Mouse (Mus musculus) R1 (cell line): ENCODE measurements at regions not wholly inside any gene's neighbourhood (a gene's known extent, or its start where the extent isn't known, plus 50 kb on each side); places are given as distances from the start of the nearest gene placed in this dataset.
A peak's percentile ranks its signal among the peaks of the same experiment; 100 is the strongest.

ENCODE experiments used
- DNase-seq: peaks from one replicate; pipeline ENCODE4 v3.0.0-alpha.2; 2018; ENCODE audit warnings: low read depth, low spot score

DNA sequence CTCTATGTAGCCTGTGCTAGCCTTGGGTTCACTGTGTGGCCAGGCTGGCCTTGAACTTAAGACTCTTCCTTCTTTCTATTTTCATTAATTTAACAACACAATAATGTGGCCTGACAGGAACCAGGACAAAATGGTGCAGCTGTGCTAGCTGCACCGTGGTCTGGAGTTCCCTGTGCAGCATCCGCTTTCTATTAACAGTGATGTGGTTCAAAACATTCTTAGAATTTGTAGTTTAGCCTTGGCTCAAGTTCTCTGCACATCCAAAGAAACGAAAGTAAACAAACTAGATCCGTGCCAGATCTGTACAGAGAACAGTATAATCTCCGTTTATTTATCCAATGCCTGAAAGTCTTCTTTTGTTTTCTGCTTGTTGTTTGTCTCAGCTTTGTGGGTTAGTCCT, 88.5 kb downstream of the Irx1 start:
- DNase-seq: no peak

DNA sequence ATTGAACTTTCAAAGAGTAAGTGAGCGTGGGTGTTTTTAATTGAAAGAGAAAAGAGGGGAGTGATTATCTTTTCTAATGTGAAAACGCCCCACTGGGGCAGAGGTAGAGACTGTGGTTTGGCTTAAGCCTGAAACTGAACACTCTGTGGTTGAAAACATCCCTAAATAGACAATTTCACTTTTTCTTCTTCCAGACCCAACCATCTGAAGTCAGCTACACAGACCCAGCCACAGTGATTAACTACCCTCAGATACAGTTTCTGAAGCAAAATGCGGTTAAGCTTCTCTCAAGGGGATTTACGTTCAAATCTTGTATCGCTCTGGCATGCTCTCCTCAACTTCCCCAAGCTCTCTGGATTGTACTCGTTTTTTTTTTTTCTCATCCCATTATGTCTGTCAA, 94.8 kb downstream of the Irx1 start:
- no peak for DNase-seq

DNA sequence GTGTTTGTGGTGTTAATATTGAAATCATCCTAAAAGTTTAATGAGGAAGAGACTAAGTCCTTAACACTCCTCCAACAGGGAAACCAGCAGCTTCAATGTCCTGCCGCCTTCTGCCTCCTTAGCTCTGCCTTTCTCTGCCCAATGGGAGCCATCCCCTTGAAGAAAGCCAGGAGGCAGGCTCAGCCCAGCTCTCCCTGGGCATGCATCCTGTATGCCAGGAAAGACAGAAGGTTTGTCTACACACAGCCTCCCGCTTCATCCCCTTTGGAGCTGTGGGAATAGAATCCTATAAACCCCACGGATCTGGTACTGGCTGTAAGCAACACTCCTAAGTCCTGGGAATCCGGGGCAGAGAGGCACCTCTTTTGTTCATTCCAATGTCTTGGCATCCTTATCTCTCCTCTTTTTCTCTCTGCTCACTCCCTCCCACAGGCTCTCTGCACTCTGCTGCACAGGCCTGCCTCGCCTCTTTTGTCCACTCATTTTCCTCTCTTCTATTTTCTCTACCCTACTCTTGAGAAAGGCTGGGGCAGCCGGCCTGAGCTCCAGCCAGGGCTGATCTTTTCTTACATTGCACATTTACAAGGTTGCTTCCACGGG, 110.0 kb downstream of the Irx1 start:
- DNase-seq: no peak

DNA sequence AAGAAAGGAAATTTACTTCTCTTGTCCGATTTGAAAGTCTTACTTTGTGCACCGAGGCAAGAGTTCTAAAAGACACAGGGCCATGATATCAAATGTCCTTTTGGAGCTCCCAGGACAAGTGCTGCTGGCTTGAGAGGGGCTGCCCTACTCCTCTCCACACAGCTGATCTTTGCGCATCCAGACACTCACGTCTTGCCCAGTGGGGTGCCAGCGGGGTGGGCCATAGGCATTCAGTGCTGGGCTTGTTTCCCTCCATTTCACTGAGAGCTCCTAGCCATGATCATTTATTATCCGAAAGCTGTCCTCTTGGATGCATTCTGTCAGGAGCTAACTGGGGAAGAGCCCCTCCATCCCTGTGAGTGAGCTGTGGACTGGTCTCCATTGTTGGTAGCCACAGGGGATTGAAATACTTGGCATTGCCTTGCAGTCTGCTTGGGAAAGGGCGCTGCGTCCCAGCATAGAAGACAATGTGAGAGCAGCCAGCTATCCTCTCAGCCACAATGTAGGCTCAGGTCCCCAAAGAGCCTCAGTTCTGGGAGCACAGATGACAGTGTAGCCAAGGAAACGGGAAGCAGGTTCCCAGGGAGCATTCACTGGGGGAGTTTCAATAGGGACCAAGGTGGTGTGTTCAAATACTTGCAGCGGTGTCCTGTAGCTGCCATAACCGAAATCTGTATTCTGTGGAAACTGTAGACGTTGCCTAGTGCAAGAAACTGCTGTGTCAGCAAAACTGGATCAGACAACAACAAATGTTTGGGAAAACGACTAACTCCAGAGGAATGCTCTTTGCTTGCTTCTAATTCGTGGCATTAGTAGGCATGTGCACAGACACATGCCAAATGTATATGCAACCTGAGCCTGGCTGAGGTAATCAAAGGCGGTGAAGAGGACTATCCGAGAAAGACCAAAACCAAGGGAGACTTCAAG, 159.2 kb downstream of the Irx1 start:
- peak; percentile 11 for DNase-seq

DNA sequence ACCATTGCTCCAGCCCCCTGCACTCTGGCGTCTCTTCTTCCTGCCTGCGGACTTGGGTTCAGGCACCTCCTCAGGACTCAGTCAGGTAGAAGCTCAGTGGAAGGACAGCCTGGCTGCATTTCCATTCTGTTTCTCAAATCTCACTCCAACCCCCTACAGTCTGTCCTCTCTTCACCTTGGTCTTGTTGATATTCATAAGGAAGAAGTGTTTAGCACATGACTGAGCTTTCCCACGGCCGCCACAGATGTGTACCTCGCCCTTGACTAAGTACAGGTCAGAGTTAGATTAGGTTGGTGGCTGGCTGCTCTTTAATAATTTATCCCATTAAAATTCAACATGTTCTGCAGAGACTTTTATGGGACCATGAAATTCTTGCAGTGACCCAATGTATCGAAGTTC, 165.2 kb downstream of the Irx1 start:
- DNase-seq: peak; percentile 2

DNA sequence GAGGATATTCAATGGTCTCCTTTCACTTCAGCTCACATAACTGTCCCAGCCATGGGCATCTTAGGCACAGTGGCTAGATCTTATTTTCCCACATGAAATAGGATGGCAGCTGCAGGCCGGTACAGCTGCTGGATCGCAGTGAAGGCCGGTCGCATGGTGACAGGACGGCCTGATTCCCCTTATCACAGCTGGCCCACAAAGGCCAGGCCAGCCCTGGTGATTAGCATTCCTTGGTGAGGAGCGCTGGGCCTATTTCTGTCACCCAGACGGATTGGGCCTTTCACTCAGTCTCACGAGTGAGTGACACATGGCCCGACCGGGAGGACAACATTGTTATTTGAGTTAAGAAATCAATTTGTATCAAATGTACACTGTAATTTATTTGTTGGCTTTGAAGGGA, 178.8 kb downstream of the Irx1 start:
- no peak for DNase-seq

DNA sequence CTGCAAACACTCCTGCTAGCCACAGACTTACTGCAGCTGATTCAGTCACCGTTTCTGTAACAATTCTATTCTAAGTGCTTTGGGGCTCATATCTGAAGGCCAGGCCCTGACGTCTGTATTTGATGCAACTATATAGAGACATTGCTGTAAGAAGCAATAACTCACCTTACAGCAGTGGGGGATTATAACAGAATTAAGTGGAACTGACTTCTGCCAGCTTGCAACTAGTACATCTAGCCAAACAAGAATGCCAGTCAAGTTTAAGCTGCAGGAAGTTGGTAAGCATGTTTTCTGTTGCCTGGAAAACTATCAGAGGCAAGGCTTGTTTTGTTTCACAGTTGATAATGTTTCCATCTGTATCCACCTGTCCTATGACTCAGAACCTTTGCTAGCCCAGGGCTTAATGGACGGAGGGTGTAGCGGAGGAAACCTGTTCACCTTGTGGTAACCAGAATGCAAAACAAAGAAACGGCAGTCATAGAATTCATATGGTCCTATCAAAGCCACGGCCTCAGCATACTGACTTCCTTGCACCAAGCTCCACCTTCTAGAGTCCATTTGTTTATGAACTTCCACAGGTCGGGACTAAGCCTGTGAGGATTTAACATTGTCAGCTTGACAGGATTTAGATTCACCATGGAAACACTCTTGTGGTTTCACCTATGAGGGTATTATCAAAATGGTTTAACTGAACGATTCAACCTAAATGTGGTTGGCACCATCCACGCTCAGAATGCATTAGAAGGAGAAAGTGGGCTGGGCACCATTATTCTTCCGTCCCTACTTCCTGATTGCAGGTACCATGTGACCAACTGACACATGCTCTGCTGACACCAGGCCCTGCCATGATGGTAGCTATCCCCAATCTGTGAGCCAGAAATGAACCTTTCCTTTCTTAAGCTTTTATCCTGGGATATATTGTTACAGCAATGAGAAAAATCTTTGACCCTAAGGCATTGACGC, 216.2 kb downstream of the Irx1 start:
- DNase-seq: no peak

DNA sequence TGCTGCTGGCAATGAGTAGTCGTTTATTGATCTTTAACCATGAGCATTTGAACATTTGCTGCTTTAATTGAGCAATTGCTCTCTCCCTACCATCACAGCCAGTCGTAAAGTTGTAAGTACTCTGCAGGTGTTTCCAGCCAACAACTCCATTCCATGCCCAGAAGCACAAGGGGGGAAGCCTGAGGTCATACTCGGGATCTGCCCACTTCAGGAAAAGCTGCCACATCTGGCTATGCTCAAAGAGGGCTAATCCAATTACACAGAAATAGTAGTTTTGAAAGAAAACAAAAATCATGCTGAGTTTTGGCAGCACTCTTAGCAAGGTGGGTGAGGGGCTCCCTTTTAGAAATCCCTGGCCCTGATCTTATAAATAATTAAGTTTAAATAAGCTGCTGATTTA, 217.0 kb downstream of the Irx1 start:
- no peak for DNase-seq

DNA sequence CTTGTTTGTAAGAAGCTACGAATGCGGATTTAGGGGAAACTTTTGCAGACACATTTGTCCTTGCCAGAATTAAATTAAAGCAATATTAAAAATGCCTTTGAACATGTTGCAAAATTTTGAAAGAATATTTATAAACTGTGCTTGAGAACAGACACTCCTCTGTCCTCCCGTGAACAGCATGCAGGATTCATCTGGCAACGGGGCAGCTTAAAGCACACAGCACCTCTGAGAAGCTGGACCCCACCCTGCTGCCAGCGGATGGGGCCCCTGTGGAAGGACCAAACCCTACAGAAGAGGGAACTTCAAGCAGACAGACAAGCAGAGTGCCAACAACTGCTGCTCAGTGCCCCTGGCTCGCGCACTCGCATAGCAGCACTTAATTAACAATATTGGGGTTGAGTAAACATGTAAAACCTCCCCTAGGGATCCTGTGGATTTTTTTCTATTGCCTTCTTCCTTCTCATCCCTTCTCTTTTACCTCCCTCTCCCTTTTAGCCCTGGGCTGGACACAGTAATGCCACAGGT, 226.6 kb downstream of the Irx1 start:
- no peak for DNase-seq

DNA sequence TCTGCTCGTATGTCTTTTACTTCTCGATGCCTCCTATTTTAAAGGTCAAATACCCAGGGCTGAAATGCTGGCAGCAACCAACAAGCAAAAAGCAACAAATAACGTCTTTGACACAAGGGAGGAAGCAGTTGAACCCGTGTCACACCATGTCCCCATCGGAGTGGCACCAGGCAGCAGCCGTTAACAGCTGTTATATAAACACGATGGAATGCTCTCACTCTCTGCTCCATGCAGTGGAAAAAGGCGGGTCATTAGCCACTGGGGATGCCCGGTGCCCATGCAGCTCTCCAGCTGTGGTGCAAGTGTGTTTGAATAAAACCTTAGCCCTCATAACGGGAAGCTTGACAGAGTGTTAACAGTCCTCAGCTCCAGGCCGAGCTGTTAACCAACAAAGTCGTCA, 229.3 kb downstream of the Irx1 start:
- no peak for DNase-seq

DNA sequence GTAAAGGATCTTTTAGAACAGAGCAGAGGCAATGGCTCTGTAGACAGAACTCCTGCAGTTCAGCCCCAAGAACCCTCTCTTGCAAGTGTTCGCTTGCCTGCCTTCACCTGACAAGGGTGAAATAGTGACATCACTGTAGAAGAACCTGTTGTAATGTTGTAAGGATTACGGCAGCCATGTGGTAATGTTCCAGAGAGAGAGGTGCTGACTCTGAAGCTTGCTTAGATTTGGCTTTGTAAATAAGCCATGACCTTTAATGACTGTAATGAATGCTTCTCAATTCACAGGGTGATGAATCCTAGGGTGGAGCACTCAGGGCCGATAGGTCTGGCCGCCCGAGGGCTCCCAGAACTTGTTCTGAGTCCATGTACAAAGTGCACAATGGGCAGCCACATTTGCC, 230.2 kb downstream of the Irx1 start:
- DNase-seq: no peak

DNA sequence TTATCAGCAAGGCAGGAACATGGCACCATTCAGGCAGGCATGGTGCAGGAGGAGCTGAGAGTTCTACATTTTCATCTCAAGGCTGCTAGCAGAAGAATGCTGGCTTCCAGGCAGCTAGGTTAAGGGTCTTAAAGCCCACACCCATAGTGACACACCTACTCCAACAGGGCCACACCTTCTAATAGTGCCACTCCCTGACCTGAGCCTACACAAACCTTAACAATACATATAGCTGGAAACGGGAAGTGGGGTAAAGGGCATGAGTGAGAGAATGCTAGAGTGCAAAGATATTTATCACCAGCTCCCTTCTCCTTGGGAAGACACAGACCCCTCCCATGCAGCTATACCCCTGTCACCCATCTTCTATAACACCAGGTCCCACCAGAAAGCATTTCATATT, 230.6 kb downstream of the Irx1 start:
- no peak for DNase-seq

DNA sequence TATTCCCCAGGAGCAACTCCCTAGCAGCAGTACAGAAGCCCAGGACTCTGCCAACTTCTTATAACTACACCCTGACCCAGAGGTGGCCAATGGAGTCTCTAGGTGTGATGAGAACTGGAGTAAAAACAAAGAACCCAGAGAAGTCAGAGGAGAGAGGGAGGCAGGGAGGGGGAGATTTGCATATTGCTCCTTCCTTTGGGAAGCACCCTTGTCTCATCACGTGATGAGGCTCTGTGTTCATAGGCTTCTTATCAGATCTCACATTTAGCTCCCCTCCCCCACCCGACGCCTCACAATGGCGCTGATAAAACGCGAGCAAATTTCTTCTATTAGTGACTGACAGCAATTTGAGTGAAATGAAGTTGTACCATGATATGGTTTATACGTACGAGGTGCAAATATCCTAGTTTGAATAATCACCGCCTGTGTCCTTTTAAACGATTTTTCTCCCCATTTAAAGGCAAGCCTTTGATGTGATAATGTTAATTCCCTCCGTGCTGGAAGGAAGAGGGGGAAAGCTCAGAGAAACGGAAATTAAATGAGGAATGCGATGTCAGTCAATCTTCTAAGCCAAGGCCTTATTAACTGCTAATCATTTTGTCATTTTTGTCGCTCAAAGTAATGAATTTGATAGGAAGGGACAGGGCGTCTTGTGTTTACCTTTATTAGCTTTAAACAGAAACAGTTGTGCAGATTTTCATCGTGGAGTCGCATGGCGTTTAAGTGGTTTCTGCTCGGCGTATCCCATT, 273.3 kb downstream of the Irx1 start:
- peak; percentile 25 for DNase-seq

DNA sequence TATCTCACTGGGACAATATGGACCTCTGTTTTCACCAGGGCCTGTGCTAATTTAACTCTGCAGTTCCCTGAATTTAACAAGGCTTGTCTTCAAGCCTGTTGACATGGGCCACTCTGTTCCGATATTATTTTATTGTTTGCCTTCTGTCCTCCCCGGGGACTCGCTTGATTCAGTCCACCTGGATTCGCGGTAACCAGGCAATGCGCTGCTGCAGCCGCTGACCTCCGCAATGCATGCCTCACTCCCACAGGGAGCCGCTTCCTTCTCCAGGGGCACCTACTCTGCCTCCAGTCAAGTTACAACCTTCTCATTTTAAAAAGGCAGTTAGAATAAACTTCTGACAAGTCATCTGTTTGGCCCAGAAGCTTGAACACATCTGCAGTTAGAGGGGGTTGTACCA, 274.3 kb downstream of the Irx1 start:
- DNase-seq: no peak

DNA sequence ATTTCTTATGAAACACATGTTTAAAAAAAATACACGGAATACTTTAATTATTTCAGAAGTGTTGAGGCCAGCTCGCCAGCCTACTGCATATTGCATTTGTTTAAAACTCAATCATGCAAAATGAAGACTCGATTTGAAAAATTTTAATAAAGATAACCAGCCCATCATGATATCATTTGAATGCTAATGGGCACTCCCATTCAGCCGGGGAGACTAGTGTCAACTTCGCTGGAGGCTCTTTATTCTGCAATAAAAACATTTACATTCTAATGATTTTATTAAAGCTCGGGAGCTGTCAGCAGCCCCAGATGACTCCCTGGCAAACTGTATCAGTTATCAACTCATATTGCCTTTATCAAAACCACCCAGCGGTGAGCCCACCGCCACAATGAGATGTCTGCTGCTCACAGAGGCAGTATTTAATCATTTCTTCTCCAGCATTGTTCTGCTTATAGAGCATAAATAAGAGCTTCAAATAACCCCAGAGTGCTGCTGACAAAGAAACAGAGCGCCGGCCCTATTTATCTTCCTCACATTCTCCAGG, 287.4 kb downstream of the Irx1 start:
- DNase-seq: no peak

DNA sequence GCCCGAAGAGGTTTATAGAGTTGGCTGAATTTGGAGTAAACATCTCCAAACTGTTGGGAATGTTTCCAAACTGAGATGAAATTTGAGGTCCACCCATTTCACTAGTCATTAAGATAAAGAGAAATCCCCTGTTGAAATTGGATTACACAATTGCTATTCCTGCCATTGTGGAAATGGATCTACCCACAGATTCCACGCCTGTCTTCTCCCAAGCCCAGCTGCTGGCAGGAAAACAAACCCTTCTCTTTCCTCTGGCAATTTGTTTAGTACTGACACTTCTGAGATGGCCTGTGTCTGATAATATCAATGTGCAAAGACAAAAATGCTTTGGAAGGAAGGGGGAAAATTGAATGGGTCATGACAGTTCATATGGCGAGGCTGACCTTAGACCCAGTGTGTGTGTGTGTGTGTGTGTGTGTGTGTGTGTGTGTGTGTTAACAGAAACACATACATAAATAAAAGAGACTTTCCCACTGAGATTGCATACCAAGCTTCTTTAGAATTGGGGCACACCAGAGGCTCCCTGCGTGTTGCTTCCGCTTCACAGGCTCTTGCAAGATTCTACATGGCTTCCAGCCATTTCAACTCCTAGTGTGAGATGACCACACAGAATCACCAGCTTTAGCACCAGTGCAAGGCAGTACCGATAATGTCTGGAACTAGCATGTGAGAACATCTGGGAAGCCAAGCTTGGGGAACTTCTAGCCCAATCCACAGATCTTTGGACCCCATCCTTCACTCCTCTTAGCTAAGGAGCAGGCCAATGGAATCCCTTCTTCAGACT, 293.4 kb downstream of the Irx1 start:
- no peak for DNase-seq

DNA sequence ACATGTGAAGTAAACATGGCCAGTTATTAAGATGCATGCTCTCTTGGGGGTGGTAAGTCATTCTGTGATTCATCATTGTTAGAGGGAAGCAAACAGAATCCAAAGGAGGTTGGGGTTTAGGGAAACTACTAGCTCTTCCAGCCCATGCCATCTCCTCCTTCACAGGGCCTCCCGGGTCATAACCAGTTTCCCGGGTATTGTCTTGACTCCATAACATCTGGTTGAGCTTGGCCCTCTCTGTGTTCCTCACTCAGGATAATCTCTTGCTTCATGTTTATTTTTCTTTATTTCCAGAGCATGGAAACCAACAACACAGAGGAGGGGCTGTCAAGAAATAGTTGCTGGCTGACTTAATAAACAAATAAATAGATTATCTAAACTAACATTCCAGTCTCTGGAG, 295.3 kb downstream of the Irx1 start:
- DNase-seq: no peak

DNA sequence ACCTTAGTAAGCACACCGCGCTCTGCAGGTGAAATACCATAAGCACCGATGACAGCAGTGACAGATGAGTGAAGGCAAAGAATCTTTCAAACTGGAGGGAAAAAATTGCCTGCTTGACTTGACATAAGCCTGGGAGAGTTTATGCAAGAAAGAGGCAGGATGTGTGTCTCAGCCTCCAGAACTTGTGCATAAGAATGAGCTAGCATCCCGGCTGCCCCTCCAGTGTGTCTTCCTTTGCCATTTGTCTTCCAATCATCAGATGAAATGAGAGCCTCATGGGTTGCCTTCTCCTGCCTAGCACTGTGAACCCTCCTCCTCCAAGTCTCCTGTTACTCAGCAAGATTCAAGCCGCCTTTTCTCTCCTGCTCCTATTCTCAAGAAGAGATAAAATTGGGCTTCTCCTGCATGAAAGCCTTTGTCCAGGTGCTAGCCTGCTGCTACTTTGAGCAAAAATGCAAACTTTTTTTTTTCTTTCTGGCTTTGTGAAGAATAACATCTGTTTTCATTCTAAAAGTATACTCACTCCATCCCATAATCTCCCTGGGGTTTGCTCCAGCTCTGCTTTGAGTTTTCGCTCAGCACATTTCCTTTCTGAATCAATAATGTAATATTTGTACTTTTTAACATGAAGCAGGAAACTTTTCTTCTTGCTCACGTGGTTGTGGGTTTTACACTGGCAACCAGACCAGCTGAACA, 298.2 kb downstream of the Irx1 start:
- DNase-seq: no peak

DNA sequence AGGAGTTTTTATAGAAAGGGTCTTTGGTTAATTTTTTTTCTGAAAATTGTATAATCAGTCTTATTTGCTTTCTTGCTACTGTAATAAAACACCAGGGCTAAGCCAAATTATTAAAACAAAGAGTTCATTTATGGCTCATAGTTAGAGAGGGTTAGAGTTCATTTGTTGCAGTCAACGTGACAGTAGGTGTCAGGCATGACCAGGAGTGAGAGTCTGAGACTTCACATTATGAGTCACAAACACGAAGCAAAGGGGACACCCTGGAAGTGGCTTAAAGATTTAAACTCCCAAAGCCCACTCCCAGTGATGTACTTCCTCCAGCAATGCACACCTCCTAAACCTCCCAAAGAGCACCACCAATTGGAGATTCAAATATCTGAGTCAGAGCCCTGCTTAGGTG, 305.6 kb downstream of the Irx1 start:
- no peak for DNase-seq
